Mouse (Mus musculus) effector memory CD4-positive, alpha-beta T cell, adult 7 months (primary cell): ENCODE measurements around the gene Jtb. TPM values are rescaled to one million over a fixed set of nuclear protein-coding genes. Genes with fewer than 3 reads are reported as not detected.

ENCODE experiments used
- polyA plus RNA-seq: library from polyadenylated mRNA; unstranded; fragments of 100-300 nt; shearing (Covaris generic); gene quantifications from one replicate; pipeline ENCODE4 v1.2.1, GENCODE M21; 2017

Jtb gene
- 161 TPM for polyA plus RNA-seq

GRCm38 (mm10) chr3:90231507-90232333, at the start of gene Jtb:
TSS of gene Jtb (plus strand) at chr3:90231597.

GRCm38 (mm10) chr3:90213377-90213866, 18.0 kb upstream of the Jtb start, which contains the start of the genes Rps27 and Rab13:
TSS of gene Rps27 (minus strand) at chr3:90213651.
TSS of gene Rab13 (plus strand) at chr3:90213695.

GRCm38 (mm10) chr3:90242984-90243775, 11.8 kb downstream of the Jtb start, which contains the start of gene Creb3l4:
TSS of gene Creb3l4 (minus strand) at chr3:90243512.

GRCm38 (mm10) chr3:90247960-90248745, 16.8 kb downstream of the Jtb start, which contains the start of gene Slc39a1:
TSS of gene Slc39a1 (plus strand) at chr3:90248172.

GRCm38 (mm10) chr3:90253653-90254418, 22.4 kb downstream of the Jtb start, which contains the start of gene Crtc2:
TSS of gene Crtc2 (plus strand) at chr3:90254163.

GRCm38 (mm10) chr3:90265034-90265931, 33.9 kb downstream of the Jtb start, which contains the start of gene Dennd4b:
TSS of gene Dennd4b (plus strand) at chr3:90265185.

Other genes with a start within 250 kb of the Jtb start
- 85.7 TPM for gene Hax1, start 232.8 kb upstream of the Jtb start, polyA plus RNA-seq
- 108 TPM for gene 4933434E20Rik, start 180.0 kb upstream of the Jtb start, polyA plus RNA-seq
- 177 TPM for gene Ubap2l, start 179.0 kb upstream of the Jtb start, polyA plus RNA-seq
- gene Tpm3, start 158.9 kb upstream of the Jtb start, polyA plus RNA-seq: 905 TPM
- gene Nup210l, start 127.5 kb upstream of the Jtb start, polyA plus RNA-seq: 0.09 TPM
- gene Rps27, start 17.9 kb upstream of the Jtb start, polyA plus RNA-seq: 3,227 TPM
- 0.91 TPM for gene Rab13, start 17.9 kb upstream of the Jtb start, polyA plus RNA-seq
- gene Creb3l4, start 11.9 kb downstream of the Jtb start, polyA plus RNA-seq: not detected
- gene Slc39a1, start 16.6 kb downstream of the Jtb start, polyA plus RNA-seq: 1.5 TPM
- gene Crtc2, start 22.6 kb downstream of the Jtb start, polyA plus RNA-seq: 108 TPM
- gene Dennd4b, start 33.6 kb downstream of the Jtb start, polyA plus RNA-seq: 29.0 TPM
- 9.5 TPM for gene Gatad2b, start 61.6 kb downstream of the Jtb start, polyA plus RNA-seq
- not detected for gene Slc27a3, start 158.3 kb downstream of the Jtb start, polyA plus RNA-seq
- gene Ints3, start 202.0 kb downstream of the Jtb start, polyA plus RNA-seq: 22.0 TPM
- gene Npr1, start 234.3 kb downstream of the Jtb start, polyA plus RNA-seq: not detected
- 88.3 TPM for gene Ilf2, start 244.5 kb downstream of the Jtb start, polyA plus RNA-seq